Mouse (Mus musculus) heart, adult 2 months (tissue): ENCODE measurements around the gene Plekha7. TPM values are rescaled to one million over a fixed set of nuclear protein-coding genes. Genes with fewer than 3 reads are reported as not detected.

Experiments used
- DNase-seq, 2 experiments: peaks; one replicate each; pipeline ENCODE4 v3.0.0; 2021
- H3K27ac ChIP-seq: fragments of 200-600 bp; 2 replicates; pipeline ENCODE4 v1.8.1; 2022
- H3K27me3 ChIP-seq: fragments of 200-500 bp; 2 replicates; pipeline ENCODE4 v1.6.1; 2012; ENCODE audit warnings: mild to moderate bottlenecking, low read length, inconsistent platforms, mixed read lengths; ENCODE audit not compliant: control insufficient read depth, insufficient read depth
- H3K36me3 ChIP-seq: fragments of 200-500 bp; 2 replicates; pipeline ENCODE4 v1.6.1; 2012; ENCODE audit warnings: low read length, inconsistent platforms; ENCODE audit not compliant: control insufficient read depth, insufficient read depth
- H3K4me1 ChIP-seq: fragments of 200-500 bp; 2 replicates; pipeline ENCODE4 v1.6.1; 2011; ENCODE audit warnings: low read length; ENCODE audit not compliant: control insufficient read depth, insufficient read depth
- H3K4me3 ChIP-seq: fragments of 200-600 bp; 2 replicates; pipeline ENCODE4 v1.8.1; 2022
- H3K79me2 ChIP-seq: fragments of 200-500 bp; replicated peaks from 2 replicates; pipeline ENCODE4 v1.6.1; 2012; ENCODE audit warnings: mild to moderate bottlenecking, inconsistent platforms, low read length, moderate library complexity, mixed read lengths; ENCODE audit not compliant: control insufficient read depth, insufficient read depth
- H3K9ac ChIP-seq: fragments of 200-500 bp; 2 replicates; pipeline ENCODE4 v1.6.1; 2012; ENCODE audit warnings: low read depth, mild to moderate bottlenecking, control low read depth, inconsistent platforms, low read length, mixed read lengths
- CTCF ChIP-seq: fragments of 200-600 bp; IDR thresholded peaks from 2 replicates; pipeline ENCODE4 v1.8.1; 2022; ENCODE audit warnings: antibody characterized with exemption, mild to moderate bottlenecking, moderate library complexity
- EP300 ChIP-seq: fragments of 200-500 bp; IDR thresholded peaks from 2 replicates; pipeline ENCODE4 v1.6.1; 2011; ENCODE audit warnings: low read depth, low read length, control low read depth; ENCODE audit not compliant: insufficient read depth
- POLR2A ChIP-seq: fragments of 200-500 bp; IDR thresholded peaks from 2 replicates; pipeline ENCODE4 v1.6.1; 2011; ENCODE audit warnings: mild to moderate bottlenecking, low read depth, low read length, control low read depth; ENCODE audit not compliant: insufficient read depth
- WGBS: fragments of 180-500 bp; shearing (Covaris S2); methylation state at CpG from one replicate; pipeline ENCODE4 v1.1.7; 2018; 5-methylcytosine and 5-hydroxymethylcytosine counted together
- intact Hi-C: fragments of 180-260 bp; cut with DNase I; formaldehyde crosslinking; loops from one replicate; pipeline ENCODE4 v1.15.1; 2025
- polyA plus RNA-seq: library from polyadenylated mRNA; depleted of rRNA; stranded (reverse); fragments of >200 nt; gene quantifications from 2 replicates; pipeline ENCODE4 v1.2.3, GENCODE M21; 2012
- total RNA-seq, 2 experiments: library from RNA; stranded (reverse); gene quantifications; 2 replicates each; pipeline ENCODE4 v1.2.3; 2021

Plekha7 gene
- total and polyA plus RNA-seq, 3 experiments: 4.5 to 13.7 (median 6.3) TPM

GRCm38 (mm10) chr7:116164232-116164631, 143.9 kb downstream of the Plekha7 start:
- H3K79me2 ChIP-seq: no peaks in the 10 kb centered on the region
- no peak overlapping the region for H3K9ac ChIP-seq
- intact Hi-C loops: loop anchor here (5.0 kb wide), 1 partner anchor 158 kb away; no protein-coding TSS in a partner anchor
- 68% methylated on average over 12 of the region's 12 CpGs for WGBS
- H3K36me3 ChIP-seq: no peaks in the 10 kb centered on the region
- TF ChIP-seq EP300 (no peak), POLR2A (no peak), CTCF (no peak)
- peak in 1 of 2 experiments; percentile 15 for DNase-seq
- H3K4me3 ChIP-seq: no peak overlapping the region
- H3K27ac ChIP-seq: no peak overlapping the region
- no peaks in the 10 kb centered on the region for H3K27me3 ChIP-seq
- no peaks in the 10 kb centered on the region for H3K4me1 ChIP-seq

GRCm38 (mm10) chr7:116161544-116161943, 146.6 kb downstream of the Plekha7 start:
- intact Hi-C loops: loop anchor here (1.0 to 5.0 kb wide), 3 partner anchors 37 to 161 kb away; no protein-coding TSS in a partner anchor
- Histone ChIP-seq H3K79me2 (no peaks in the 10 kb centered on the region), H3K27me3 (no peaks in the 10 kb centered on the region), H3K4me3 (no peak overlapping the region), H3K36me3 (no peaks in the 10 kb centered on the region), H3K27ac (no peak overlapping the region), H3K9ac (no peak overlapping the region), H3K4me1 (no peaks in the 10 kb centered on the region)
- 19% methylated on average over 5 of the region's 5 CpGs for WGBS
- peak; percentile 15 to 30 for DNase-seq
- TF ChIP-seq CTCF: peak; percentile 97; the same call in 1 of the 2 replicates
- peak; percentile 75; the same call in 1 of the 2 replicates for TF ChIP-seq EP300
- TF ChIP-seq POLR2A: no peak

GRCm38 (mm10) chr7:116156894-116157143, 151.4 kb downstream of the Plekha7 start:
- H3K4me3 ChIP-seq: no peak overlapping the region
- WGBS: 71% methylated on average over 14 of the region's 14 CpGs
- intact Hi-C loops: no loop called here
- no peak overlapping the region; the same call in 1 of the 2 replicates for H3K27ac ChIP-seq
- TF ChIP-seq POLR2A (no peak), EP300 (no peak), CTCF (no peak)
- no peaks in the 10 kb centered on the region for H3K36me3 ChIP-seq
- no peak overlapping the region for H3K9ac ChIP-seq
- no peaks in the 10 kb centered on the region for H3K79me2 ChIP-seq
- DNase-seq: peak in 1 of 2 experiments; percentile 17
- no peaks in the 10 kb centered on the region for H3K27me3 ChIP-seq
- H3K4me1 ChIP-seq: no peaks in the 10 kb centered on the region

- H3K79me2 ChIP-seq: no peaks in the 10 kb centered on the region
- H3K36me3 ChIP-seq: no peaks in the 10 kb centered on the region
- 48% methylated on average over 17 of the region's 17 CpGs for WGBS
- no peak overlapping the region for H3K4me3 ChIP-seq
- no peak overlapping the region for H3K9ac ChIP-seq
- no peaks in the 10 kb centered on the region for H3K27me3 ChIP-seq
- peak overlapping the region; percentile 26; the same call in 1 of the 2 replicates for H3K27ac ChIP-seq
- TF ChIP-seq POLR2A (no peak), CTCF (no peak), EP300 (no peak)
- no peaks in the 10 kb centered on the region for H3K4me1 ChIP-seq
- DNase-seq: peak; percentile 29 to 33
- intact Hi-C loops: no loop called here
Observed at GRCm38 (mm10) chr7:116156072-116156893, 151.9 kb downstream of the Plekha7 start.

GRCm38 (mm10) chr7:116153781-116154368, 154.3 kb downstream of the Plekha7 start:
- no peak for DNase-seq
- intact Hi-C loops: no loop called here
- no peak for TF ChIP-seq EP300
- no peak for TF ChIP-seq CTCF
- no peak for TF ChIP-seq POLR2A
- Histone ChIP-seq H3K4me1 (no peaks in the 10 kb centered on the region), H3K4me3 (no peak overlapping the region), H3K36me3 (no peaks in the 10 kb centered on the region), H3K27me3 (no peaks in the 10 kb centered on the region), H3K27ac (no peak overlapping the region), H3K9ac (no peak overlapping the region), H3K79me2 (no peaks in the 10 kb centered on the region)
- 18% methylated on average over 2 of the region's 2 CpGs for WGBS

- Histone ChIP-seq H3K27ac (no peak overlapping the region), H3K4me3 (no peak overlapping the region), H3K4me1 (no peaks in the 10 kb centered on the region), H3K79me2 (no peaks in the 10 kb centered on the region), H3K27me3 (no peaks in the 10 kb centered on the region), H3K9ac (no peak overlapping the region), H3K36me3 (no peaks in the 10 kb centered on the region)
- no peak for TF ChIP-seq CTCF
- no peak for TF ChIP-seq POLR2A
- TF ChIP-seq EP300: no peak
- intact Hi-C loops: no loop called here
- DNase-seq: no peak
- WGBS: 65% methylated on average over 4 of the region's 4 CpGs
Observed at GRCm38 (mm10) chr7:116149568-116149967, 158.6 kb downstream of the Plekha7 start.
